Mouse (Mus musculus): ENCODE measurements around the gene Mrps16.

DNA sequence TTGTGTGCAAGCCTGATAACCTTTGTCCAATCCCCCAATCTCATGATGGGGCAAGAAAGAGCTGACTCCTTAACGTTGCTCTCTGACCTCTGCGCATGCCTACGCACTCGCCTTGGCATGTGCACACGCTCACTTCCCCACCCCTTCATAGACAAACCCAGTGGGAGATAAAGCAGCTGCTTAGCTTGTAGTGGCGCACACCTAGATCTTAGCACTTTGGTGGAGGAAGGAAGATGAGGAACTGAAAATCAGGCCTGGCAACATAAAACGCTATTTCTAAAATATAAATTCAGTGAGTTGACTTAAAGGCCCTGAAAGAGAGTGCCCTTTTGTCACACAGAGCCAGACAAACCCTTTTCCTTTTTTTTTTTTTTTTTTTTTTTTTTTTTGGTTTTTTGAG is 22.6 kb downstream of the Mrps16 start:
- no peak for TF ChIP-seq CTCF (IDR thresholded peaks at IDR 0.05; ENCODE audit: extremely low read depth, insufficient read length, insufficient replicate concordance, low read depth, low read length)
- TF ChIP-seq POLR2A (IDR thresholded peaks at IDR 0.05; ENCODE audit: low read depth, low read length): no peak
